Comparison of ENCODE assay signal across 9 mouse cellular contexts in the genomic region with DNA sequence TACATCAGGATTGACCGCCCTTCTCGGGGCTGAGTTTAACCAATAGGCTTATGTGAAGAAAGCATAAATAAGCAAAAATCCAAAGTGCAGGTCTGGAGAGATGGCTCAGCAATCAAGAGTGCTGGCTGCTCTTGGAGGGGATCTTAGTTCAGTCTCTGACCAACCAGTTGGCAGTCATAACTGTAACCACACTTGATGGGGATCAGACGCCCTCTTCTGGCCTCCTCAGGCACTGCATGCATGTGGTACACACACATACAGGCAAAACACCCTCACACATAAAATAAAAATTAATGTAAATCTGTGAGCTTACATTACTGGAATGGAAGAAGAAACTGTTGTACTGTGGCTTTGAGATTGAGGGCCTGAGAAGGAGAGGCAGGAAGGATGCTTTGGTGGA. TPM values are rescaled to one million over a fixed set of nuclear protein-coding genes. Genes with fewer than 3 reads are reported as not detected.
DNase-seq lines count a peak whose midpoint lies in the region; ATAC-seq and TF ChIP-seq lines count a peak whose summit lies in the region.
"Had no signal": no experiment of that assay in that cellular context is flagged by ENCODE, and none has a peak within 500 bp of the region (broad histone marks: within the 10 kb centered on the region; RNA-seq: fewer than 3 reads in every experiment).

No protein-coding gene starts in this region.

- H3K9me3 ChIP-seq in lung, embryonic 14.5 days (ENCODE audit: low read depth, low read length): no peaks in the 10 kb centered on the region
- H3K9me3 ChIP-seq in kidney, postnatal 0 days (replicated peaks; ENCODE audit: low read length): no peaks in the 10 kb centered on the region
- no peaks in the 10 kb centered on the region for H3K9me3 ChIP-seq in stomach, postnatal 0 days (ENCODE audit: control insufficient read depth, low read length)
- H3K9me3 ChIP-seq in intestine, embryonic 16.5 days (ENCODE audit: control insufficient read depth, low read length): no peaks in the 10 kb centered on the region

- no peak for ATAC-seq in CD4-positive, CD25-positive, alpha-beta regulatory T cell, adult 4 months
- ATAC-seq in lung, embryonic 14.5 days (ENCODE audit: insufficient read depth): no peak
- no peak for ATAC-seq in kidney, postnatal 0 days (replicated peaks; ENCODE audit: low FRiP score, low read depth)
- ATAC-seq in stomach, postnatal 0 days (ENCODE audit: low FRiP score, low TSS enrichment): no peak
- no peak for ATAC-seq in intestine, embryonic 16.5 days

- 79% methylated on average over 3 of the region's 3 CpGs for WGBS in lung, embryonic 14.5 days
- WGBS in kidney, postnatal 0 days: 79% methylated on average over 3 of the region's 3 CpGs
- 84% methylated on average over 3 of the region's 3 CpGs for WGBS in stomach, postnatal 0 days
- WGBS in intestine, embryonic 16.5 days: 78% methylated on average over 3 of the region's 3 CpGs

- H3K36me3 ChIP-seq in lung, embryonic 14.5 days (ENCODE audit: insufficient read depth): peaks cover 51% of the 10 kb centered on the region
- H3K36me3 ChIP-seq in kidney, postnatal 0 days (ENCODE audit: insufficient read depth, low read length): peaks cover 20% of the 10 kb centered on the region
- H3K36me3 ChIP-seq in stomach, postnatal 0 days (ENCODE audit: control insufficient read depth, insufficient read depth, low read length): peaks cover 5% of the 10 kb centered on the region
- H3K36me3 ChIP-seq in intestine, embryonic 16.5 days (ENCODE audit: control insufficient read depth, insufficient read depth, low read length): peaks cover 9% of the 10 kb centered on the region

- no peak overlapping the region for H3K9ac ChIP-seq in lung, embryonic 14.5 days
- no peak overlapping the region for H3K9ac ChIP-seq in kidney, postnatal 0 days (ENCODE audit: low read depth, low read length)
- no peak overlapping the region for H3K9ac ChIP-seq in stomach, postnatal 0 days (ENCODE audit: low read length)
- no peak overlapping the region for H3K9ac ChIP-seq in intestine, embryonic 16.5 days (ENCODE audit: low read depth, low read length)

- H3K4me2 ChIP-seq in lung, embryonic 14.5 days: no peak overlapping the region
- H3K4me2 ChIP-seq in kidney, postnatal 0 days (ENCODE audit: low read length): no peak overlapping the region
- H3K4me2 ChIP-seq in stomach, postnatal 0 days (replicated peaks; ENCODE audit: low read depth): no peak overlapping the region
- H3K4me2 ChIP-seq in intestine, embryonic 16.5 days (ENCODE audit: low read depth, low read length): no peak overlapping the region

- no peak for TF ChIP-seq EP300 in stomach, postnatal 0 days (optimal IDR thresholded peaks at IDR 0.05)

- no peak overlapping the region for H3K4me3 ChIP-seq in lung, embryonic 14.5 days (ENCODE audit: low read depth, low read length)
- no peak overlapping the region for H3K4me3 ChIP-seq in kidney, postnatal 0 days (replicated peaks; ENCODE audit: low read depth, low read length)
- no peak overlapping the region for H3K4me3 ChIP-seq in stomach, postnatal 0 days (ENCODE audit: low read depth, low read length)
- no peak overlapping the region for H3K4me3 ChIP-seq in intestine, embryonic 16.5 days (ENCODE audit: low read length)
- H3K4me3 ChIP-seq: erythroblast, embryonic 14.5 days had no signal

- H3K4me1 ChIP-seq in lung, embryonic 14.5 days (ENCODE audit: insufficient read depth): no peaks in the 10 kb centered on the region
- H3K4me1 ChIP-seq in kidney, postnatal 0 days (replicated peaks; ENCODE audit: insufficient read depth, low read length): no peaks in the 10 kb centered on the region
- no peaks in the 10 kb centered on the region for H3K4me1 ChIP-seq in stomach, postnatal 0 days (replicated peaks; ENCODE audit: control insufficient read depth, insufficient read depth)
- H3K4me1 ChIP-seq in intestine, embryonic 16.5 days (ENCODE audit: control insufficient read depth, insufficient read depth, low read length): no peaks in the 10 kb centered on the region

- peak; percentile 49 for TF ChIP-seq CTCF in lung, embryonic 14.5 days (IDR thresholded peaks at IDR 0.05; ENCODE audit: low read depth)
- peak; percentile 61 for TF ChIP-seq CTCF in kidney, postnatal 0 days (IDR thresholded peaks at IDR 0.05; ENCODE audit: low read depth)
- TF ChIP-seq CTCF in stomach, postnatal 0 days (IDR thresholded peaks at IDR 0.05; ENCODE audit: low read depth): peak; percentile 64

- peak; percentile 59 for DNase-seq in CD4-positive, CD25-positive, alpha-beta regulatory T cell, adult 2 months (ENCODE audit: low read depth, low spot score)
- peak; percentile 36 for DNase-seq in lung, embryonic 14.5 days
- no peak for DNase-seq in lung, postnatal 25 days (ENCODE audit: low spot score)
- no peak for DNase-seq in kidney, postnatal 0 days (ENCODE audit: low spot score)
- DNase-seq in stomach, postnatal 0 days (ENCODE audit: low spot score): peak; percentile 40
- no peak for DNase-seq in left cerebral cortex, adult 11 months (ENCODE audit: low spot score)

- H3K27me3 ChIP-seq in lung, embryonic 14.5 days (ENCODE audit: insufficient read depth, low read length): no peaks in the 10 kb centered on the region
- no peaks in the 10 kb centered on the region for H3K27me3 ChIP-seq in kidney, postnatal 0 days (ENCODE audit: insufficient read depth, low read length)
- no peaks in the 10 kb centered on the region for H3K27me3 ChIP-seq in stomach, postnatal 0 days (ENCODE audit: control insufficient read depth, insufficient read depth, low read length)
- no peaks in the 10 kb centered on the region for H3K27me3 ChIP-seq in intestine, embryonic 16.5 days (replicated peaks; ENCODE audit: control insufficient read depth, insufficient read depth, low read length)

- no peak overlapping the region for H3K27ac ChIP-seq in lung, embryonic 14.5 days (ENCODE audit: low read depth)
- H3K27ac ChIP-seq in kidney, postnatal 0 days: no peak overlapping the region
- H3K27ac ChIP-seq in stomach, postnatal 0 days (replicated peaks): no peak overlapping the region
- H3K27ac ChIP-seq in intestine, embryonic 16.5 days (ENCODE audit: low read length): no peak overlapping the region

RNA-seq across cellular contexts. Expression of a gene that starts 10.0 kb away (rescaled TPM):
- polyA plus RNA-seq in CD4-positive, CD25-positive, alpha-beta regulatory T cell, adult 4 months (2017; shearing (Covaris generic)): 10 to 100 TPM in 1 of 2 experiments, 1 to 10 TPM in 1; 8.0 to 13.6 TPM
- polyA plus RNA-seq in lung, embryonic 14.5 days (2014; fragmentation: Nextera tagmentation; extraction: Ambion mirVana): 39.1 and 40.9 TPM in 2 replicates
- polyA plus RNA-seq in kidney, postnatal 0 days (2015; fragmentation: Nextera tagmentation; extraction: Ambion mirVana): 37.3 and 39.2 TPM in 2 replicates
- polyA plus RNA-seq in stomach, postnatal 0 days (2015; fragmentation: Nextera tagmentation; extraction: Ambion mirVana): 32.2 and 32.5 TPM in 2 replicates
- polyA plus RNA-seq in intestine, embryonic 16.5 days (2015; fragmentation: Nextera tagmentation; extraction: Ambion mirVana): 26.4 and 30.4 TPM in 2 replicates

RNA-seq across cellular contexts. Expression of a gene that starts 10.1 kb away (rescaled TPM):
- 1 to 10 TPM; 6.2 to 7.0 TPM for polyA plus RNA-seq in CD4-positive, CD25-positive, alpha-beta regulatory T cell, adult 4 months (2017; shearing (Covaris generic))
- polyA plus RNA-seq in lung, embryonic 14.5 days (2014; fragmentation: Nextera tagmentation; extraction: Ambion mirVana): 1.5 and 3.0 TPM in 2 replicates
- polyA plus RNA-seq in kidney, postnatal 0 days (2015; fragmentation: Nextera tagmentation; extraction: Ambion mirVana): 7.6 and 8.2 TPM in 2 replicates
- polyA plus RNA-seq in stomach, postnatal 0 days (2015; fragmentation: Nextera tagmentation; extraction: Ambion mirVana): 3.0 and 4.0 TPM in 2 replicates
- polyA plus RNA-seq in intestine, embryonic 16.5 days (2015; fragmentation: Nextera tagmentation; extraction: Ambion mirVana): 7.8 and 9.7 TPM in 2 replicates

RNA-seq across cellular contexts. Expression of a gene that starts 40.7 kb away (rescaled TPM):
- polyA plus RNA-seq in CD4-positive, CD25-positive, alpha-beta regulatory T cell, adult 4 months (2017; shearing (Covaris generic)): 10 to 100 TPM; 27.0 to 41.6 TPM
- 79.2 and 83.9 TPM in 2 replicates for polyA plus RNA-seq in lung, embryonic 14.5 days (2014; fragmentation: Nextera tagmentation; extraction: Ambion mirVana)
- 53.7 and 68.5 TPM in 2 replicates for polyA plus RNA-seq in kidney, postnatal 0 days (2015; fragmentation: Nextera tagmentation; extraction: Ambion mirVana)
- 30.5 and 35.6 TPM in 2 replicates for polyA plus RNA-seq in stomach, postnatal 0 days (2015; fragmentation: Nextera tagmentation; extraction: Ambion mirVana)
- polyA plus RNA-seq in intestine, embryonic 16.5 days (2015; fragmentation: Nextera tagmentation; extraction: Ambion mirVana): 27.9 and 30.7 TPM in 2 replicates

RNA-seq across cellular contexts. Expression of a gene that starts 51.7 kb away (rescaled TPM):
- polyA plus RNA-seq in CD4-positive, CD25-positive, alpha-beta regulatory T cell, adult 4 months (2017; shearing (Covaris generic)): 1 to 10 TPM; 3.1 to 4.7 TPM
- 1.7 and 1.8 TPM in 2 replicates for polyA plus RNA-seq in lung, embryonic 14.5 days (2014; fragmentation: Nextera tagmentation; extraction: Ambion mirVana)
- polyA plus RNA-seq in kidney, postnatal 0 days (2015; fragmentation: Nextera tagmentation; extraction: Ambion mirVana): 3.8 and 5.0 TPM in 2 replicates
- polyA plus RNA-seq in stomach, postnatal 0 days (2015; fragmentation: Nextera tagmentation; extraction: Ambion mirVana): 2.3 and 2.6 TPM in 2 replicates
- 4.5 and 5.3 TPM in 2 replicates for polyA plus RNA-seq in intestine, embryonic 16.5 days (2015; fragmentation: Nextera tagmentation; extraction: Ambion mirVana)

Comparison
In these comparisons a context has a peak if more than half of its experiments do, and no peak if none do; other contexts are left out.
1. DNase-seq: peak in CD4-positive, CD25-positive, alpha-beta regulatory T cell, adult 2 months (single experiment), lung, embryonic 14.5 days (single experiment) and stomach, postnatal 0 days (single experiment); none in lung, postnatal 25 days (single experiment), kidney, postnatal 0 days (single experiment) and left cerebral cortex, adult 11 months (single experiment).
2. Peak in every context shown above with its lines, with median percentiles within 50 percentile points of each other: CTCF ChIP-seq.